8 mouse cellular contexts compared by ENCODE assay signal in the genomic region with DNA sequence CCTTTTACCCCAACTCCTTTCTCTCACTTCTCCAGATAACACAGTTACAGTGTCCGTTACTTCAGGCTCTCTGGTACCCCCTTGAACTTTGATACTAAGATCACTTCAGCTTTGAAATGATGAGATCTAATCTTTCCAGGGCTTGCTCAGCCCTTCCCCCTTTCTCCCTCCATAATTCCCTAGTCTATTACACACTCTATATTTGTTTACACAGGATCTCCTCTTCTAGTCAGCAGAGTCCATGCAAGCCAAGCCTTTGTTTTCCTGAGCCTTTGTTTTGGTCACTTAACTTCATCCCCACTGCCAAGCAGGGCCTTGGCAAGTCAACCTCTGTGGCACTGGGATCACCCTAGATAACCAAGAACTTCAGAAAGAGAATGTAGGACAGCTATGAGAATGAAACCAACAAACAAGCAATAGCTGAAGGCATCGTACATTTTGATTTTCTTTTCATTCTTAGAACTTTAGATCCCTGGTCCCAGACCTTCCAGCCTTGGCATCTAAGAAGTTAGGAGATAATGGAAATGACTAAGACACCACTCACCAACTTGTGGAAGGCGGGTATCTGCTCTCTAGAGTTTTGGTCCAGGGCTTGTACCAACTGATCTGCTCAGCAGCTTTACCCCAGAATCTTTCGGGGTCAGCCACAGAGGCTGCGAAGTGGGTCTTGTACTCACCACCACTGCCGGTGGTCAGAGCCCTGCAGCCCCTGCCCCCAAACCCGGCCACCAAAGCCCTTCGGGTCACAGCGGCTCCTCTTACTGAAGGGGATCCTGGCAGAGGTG. TPM values are rescaled to one million over a fixed set of nuclear protein-coding genes. Genes with fewer than 3 reads are reported as not detected.
DNase-seq lines count a peak whose midpoint lies in the region; ATAC-seq and TF ChIP-seq lines count a peak whose summit lies in the region.

No protein-coding gene starts in this region.

- H3K9me3 ChIP-seq in kidney, embryonic 16.5 days (ENCODE audit: low read length) = no peaks in the 10 kb centered on the region
- H3K9me3 ChIP-seq in embryonic facial prominence, embryonic 14.5 days (ENCODE audit: control insufficient read depth, low read length) = no peaks in the 10 kb centered on the region
- no peaks in the 10 kb centered on the region for H3K9me3 ChIP-seq in hindbrain, embryonic 16.5 days (ENCODE audit: control insufficient read depth, low read length)
- H3K9me3 ChIP-seq in midbrain, postnatal 0 days (ENCODE audit: low read length) = no peaks in the 10 kb centered on the region

- peak overlapping the region; percentile 66 for H3K4me2 ChIP-seq in kidney, embryonic 16.5 days (replicated peaks; ENCODE audit: low read depth, low read length)
- H3K4me2 ChIP-seq in embryonic facial prominence, embryonic 14.5 days (ENCODE audit: low read depth, low read length) = peak overlapping the region; percentile 75
- H3K4me2 ChIP-seq in hindbrain, embryonic 16.5 days (ENCODE audit: low read length) = peak overlapping the region; percentile 55
- peak overlapping the region; percentile 54 for H3K4me2 ChIP-seq in midbrain, postnatal 0 days (ENCODE audit: low read depth, low read length, poor library complexity, severe bottlenecking)

- H3K27ac ChIP-seq in kidney, embryonic 16.5 days (ENCODE audit: low read length) = no peak overlapping the region
- H3K27ac ChIP-seq in embryonic facial prominence, embryonic 14.5 days (replicated peaks; ENCODE audit: low read depth, low read length) = 0 out of 2 replicates have a peak overlapping the region, but pooled peaks have one; percentile 35
- H3K27ac ChIP-seq in hindbrain, embryonic 16.5 days (ENCODE audit: low read depth, low read length) = no peak overlapping the region
- H3K27ac ChIP-seq in midbrain, postnatal 0 days (ENCODE audit: low read depth, low read length) = no peak overlapping the region

- no peaks in the 10 kb centered on the region for H3K27me3 ChIP-seq in kidney, embryonic 16.5 days (ENCODE audit: insufficient read depth, low read length)
- no peaks in the 10 kb centered on the region for H3K27me3 ChIP-seq in embryonic facial prominence, embryonic 14.5 days (replicated peaks; ENCODE audit: control insufficient read depth, insufficient read depth, low read length)
- no peaks in the 10 kb centered on the region; the same call in 1 of the 2 replicates for H3K27me3 ChIP-seq in hindbrain, embryonic 16.5 days (replicated peaks; ENCODE audit: control insufficient read depth, insufficient read depth, low read length)
- no peaks in the 10 kb centered on the region for H3K27me3 ChIP-seq in midbrain, postnatal 0 days (ENCODE audit: insufficient read depth, low read length)

- peak overlapping the region; percentile 66 for H3K9ac ChIP-seq in kidney, embryonic 16.5 days (replicated peaks; ENCODE audit: low read length)
- H3K9ac ChIP-seq in embryonic facial prominence, embryonic 14.5 days (ENCODE audit: low read depth, low read length) = peak overlapping the region; percentile 71
- peak overlapping the region; percentile 53 for H3K9ac ChIP-seq in hindbrain, embryonic 16.5 days (ENCODE audit: low read depth, low read length)
- H3K9ac ChIP-seq in midbrain, postnatal 0 days (replicated peaks; ENCODE audit: low read length, poor library complexity, severe bottlenecking) = 0 out of 2 replicates have a peak overlapping the region, but pooled peaks have one; percentile 33

- no peak for TF ChIP-seq CTCF in midbrain, postnatal 0 days (IDR thresholded peaks at IDR 0.05)

- H3K36me3 ChIP-seq in kidney, embryonic 16.5 days (ENCODE audit: insufficient read depth, low read length) = no peaks in the 10 kb centered on the region
- no peaks in the 10 kb centered on the region for H3K36me3 ChIP-seq in embryonic facial prominence, embryonic 14.5 days (ENCODE audit: control insufficient read depth, insufficient read depth, low read length)
- no peaks in the 10 kb centered on the region for H3K36me3 ChIP-seq in hindbrain, embryonic 16.5 days (ENCODE audit: control insufficient read depth, insufficient read depth, low read length)
- no peaks in the 10 kb centered on the region for H3K36me3 ChIP-seq in midbrain, postnatal 0 days (ENCODE audit: insufficient read depth, low read length)

- WGBS in kidney, embryonic 16.5 days = 13% methylated on average over 9 of the region's 9 CpGs
- WGBS in embryonic facial prominence, embryonic 14.5 days = 7% methylated on average over 9 of the region's 9 CpGs
- WGBS in hindbrain, embryonic 16.5 days = 11% methylated on average over 9 of the region's 9 CpGs
- 18% methylated on average over 9 of the region's 9 CpGs for WGBS in midbrain, postnatal 0 days

- H3K4me3 ChIP-seq in kidney, embryonic 16.5 days (ENCODE audit: low read length) = peak overlapping the region; percentile 55
- peak overlapping the region; percentile 61 for H3K4me3 ChIP-seq in embryonic facial prominence, embryonic 14.5 days (ENCODE audit: low read depth, low read length)
- H3K4me3 ChIP-seq in hindbrain, embryonic 16.5 days (ENCODE audit: low read length) = peak overlapping the region; percentile 40
- peak overlapping the region; percentile 32 for H3K4me3 ChIP-seq in midbrain, postnatal 0 days (ENCODE audit: low read depth, low read length)

- no peak for DNase-seq in kidney, postnatal 25 days
- DNase-seq in embryonic facial prominence, embryonic 14.5 days (ENCODE audit: low spot score) = no peak
- DNase-seq in midbrain, postnatal 0 days (ENCODE audit: low spot score) = no peak
- DNase-seq in urinary bladder, postnatal 36 days (ENCODE audit: low spot score in 2 of 2) = no peak
- DNase-seq in urinary bladder, postnatal 4 days (ENCODE audit: low spot score in 2 of 2) = no peak
- DNase-seq in ovary, adult 18-20 months (ENCODE audit: low spot score) = no peak

- peaks cover 7% of the 10 kb centered on the region; the same call in 1 of the 2 replicates for H3K4me1 ChIP-seq in kidney, embryonic 16.5 days (ENCODE audit: insufficient read depth, low read length)
- H3K4me1 ChIP-seq in embryonic facial prominence, embryonic 14.5 days (ENCODE audit: control insufficient read depth, insufficient read depth, low read length) = peaks cover 5% of the 10 kb centered on the region; the same call in 1 of the 2 replicates
- no peaks in the 10 kb centered on the region; the same call in 1 of the 2 replicates for H3K4me1 ChIP-seq in hindbrain, embryonic 16.5 days (ENCODE audit: control insufficient read depth, insufficient read depth, low read depth, low read length)
- 0 out of 2 replicates have a peak, but pooled peaks cover 2% of the 10 kb centered on the region for H3K4me1 ChIP-seq in midbrain, postnatal 0 days (ENCODE audit: insufficient read depth, low read length)

- no peak; the same call in 1 of the 2 replicates for ATAC-seq in kidney, embryonic 16.5 days (ENCODE audit: low FRiP score, low TSS enrichment)
- peak; percentile 13 for ATAC-seq in embryonic facial prominence, embryonic 14.5 days (ENCODE audit: low read depth)
- no peak for ATAC-seq in hindbrain, embryonic 16.5 days
- no peak for ATAC-seq in midbrain, postnatal 0 days (ENCODE audit: low FRiP score)

RNA-seq across cellular contexts. Expression of gene Acss3, which starts 0.5 kb away (rescaled TPM):
- polyA plus RNA-seq in kidney, embryonic 16.5 days (2015; fragmentation: Nextera tagmentation; extraction: Ambion mirVana) = 2.9 and 3.4 TPM in 2 replicates
- polyA plus RNA-seq in embryonic facial prominence, embryonic 14.5 days (2014; fragmentation: Nextera tagmentation; extraction: Ambion mirVana) = 3.2 and 4.9 TPM in 2 replicates
- 1.2 and 1.3 TPM in 2 replicates for polyA plus RNA-seq in hindbrain, embryonic 16.5 days (2015; fragmentation: Nextera tagmentation; extraction: Ambion mirVana)
- total RNA-seq in midbrain, postnatal 0 days (2014; rRNA removed) = 1.7 and 2.1 TPM in 2 replicates
- 0.39 and 0.43 TPM in 2 replicates for polyA plus RNA-seq in midbrain, postnatal 0 days (2015; fragmentation: Nextera tagmentation; extraction: Ambion mirVana)
